Mouse (Mus musculus) hindbrain, embryonic 14.5 days (tissue): Measurements from ENCODE around the gene Nckap1. TPM values are rescaled to one million over a fixed set of nuclear protein-coding genes. Genes with fewer than 3 reads are reported as not detected.
"Not testable (repeated sequence)": the region's sequence is repeated elsewhere in the genome, so short reads cannot be mapped to it uniquely, and the experiment has no call there.

Source experiments
- ATAC-seq: fragments of 200-750 bp; cut with Nextera tagmentation; 2 replicates; pipeline ENCODE4 v1.8.0; 2017; ENCODE audit warnings: moderate number of reproducible peaks, mild to moderate bottlenecking, moderate TSS enrichment, moderate library complexity; ENCODE audit not compliant: low FRiP score
- DNase-seq: peaks from one replicate; pipeline ENCODE4 v3.0.0-alpha.2; 2015; ENCODE audit warnings: low spot score
- H3K27ac ChIP-seq: fragments of 300-500 bp; sonication (generic); 2 replicates; pipeline ENCODE4 v1.5.1; 2014; ENCODE audit warnings: mild to moderate bottlenecking, moderate library complexity
- H3K27me3 ChIP-seq: fragments of 300-500 bp; sonication (generic); 2 replicates; pipeline ENCODE4 v1.6.1; 2014; ENCODE audit warnings: mild to moderate bottlenecking, low read length, mixed read lengths; ENCODE audit not compliant: control insufficient read depth, insufficient read depth
- H3K36me3 ChIP-seq: fragments of 300-500 bp; sonication (generic); replicated peaks from 2 replicates; pipeline ENCODE4 v1.6.1; 2014; ENCODE audit not compliant: control insufficient read depth, insufficient read depth
- H3K4me1 ChIP-seq: fragments of 300-500 bp; sonication (generic); replicated peaks from 2 replicates; pipeline ENCODE4 v1.6.1; 2014; ENCODE audit warnings: antibody characterized with exemption, low read length, mixed read lengths; ENCODE audit not compliant: control insufficient read depth, insufficient read depth
- H3K4me2 ChIP-seq: fragments of 300-500 bp; sonication (generic); replicated peaks from 2 replicates; pipeline ENCODE4 v1.6.1; 2014; ENCODE audit warnings: mild to moderate bottlenecking, moderate library complexity
- H3K4me3 ChIP-seq: fragments of 300-500 bp; sonication (generic); replicated peaks from 2 replicates; pipeline ENCODE4 v1.5.1; 2014; ENCODE audit warnings: mild to moderate bottlenecking, low read length
- H3K9ac ChIP-seq: fragments of 300-500 bp; sonication (generic); 2 replicates; pipeline ENCODE4 v1.6.1; 2014
- H3K9me3 ChIP-seq: fragments of 300-500 bp; sonication (generic); 2 replicates; pipeline ENCODE4 v1.6.1; 2016; ENCODE audit warnings: low read length; ENCODE audit not compliant: control insufficient read depth
- WGBS: fragments of 180-500 bp; shearing (Covaris S2); extraction: QIAGEN DNeasy Blood & Tissue Kit; methylation state at CpG from one replicate; pipeline ENCODE4 v1.1.7; 2014; 5-methylcytosine and 5-hydroxymethylcytosine counted together
- polyA plus RNA-seq: library from polyadenylated mRNA; unstranded; fragments of >200 nt; fragmentation: Nextera tagmentation; extraction: Ambion mirVana; gene quantifications from 2 replicates; pipeline ENCODE4 v1.2.1, GENCODE M21; 2014

Gene Nckap1
- polyA plus RNA-seq, 1 experiment from 2014 or later = 105 TPM

DNA sequence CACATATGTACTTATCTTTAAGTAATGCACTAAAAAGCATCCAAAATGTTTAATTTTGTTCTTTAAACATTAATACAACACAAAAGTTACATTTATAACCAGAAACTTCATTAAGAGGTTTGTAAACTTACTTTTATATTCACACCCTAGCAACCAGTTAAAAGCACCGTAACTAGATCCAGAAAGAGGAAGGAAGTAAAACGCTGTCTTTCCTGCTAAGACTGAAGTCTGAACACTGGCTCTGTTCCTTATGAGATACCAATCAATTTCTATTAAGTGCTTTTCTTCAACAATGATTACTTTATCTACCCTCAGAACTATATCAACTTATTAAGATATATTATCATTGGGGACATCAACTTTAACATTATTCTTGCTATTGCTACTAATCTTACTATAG is 44.6 kb downstream of the Nckap1 start:
- Histone ChIP-seq H3K4me2 (no peak overlapping the region), H3K27ac (no peak overlapping the region), H3K4me3 (no peak overlapping the region), H3K27me3 (no peaks in the 10 kb centered on the region), H3K9ac (no peak overlapping the region), H3K9me3 (no peaks in the 10 kb centered on the region), H3K4me1 (no peaks in the 10 kb centered on the region), H3K36me3 (peaks cover 75% of the 10 kb centered on the region)
- WGBS = 93% methylated on average over 2 of the region's 2 CpGs
- ATAC-seq (no peak), DNase-seq (no peak)

DNA sequence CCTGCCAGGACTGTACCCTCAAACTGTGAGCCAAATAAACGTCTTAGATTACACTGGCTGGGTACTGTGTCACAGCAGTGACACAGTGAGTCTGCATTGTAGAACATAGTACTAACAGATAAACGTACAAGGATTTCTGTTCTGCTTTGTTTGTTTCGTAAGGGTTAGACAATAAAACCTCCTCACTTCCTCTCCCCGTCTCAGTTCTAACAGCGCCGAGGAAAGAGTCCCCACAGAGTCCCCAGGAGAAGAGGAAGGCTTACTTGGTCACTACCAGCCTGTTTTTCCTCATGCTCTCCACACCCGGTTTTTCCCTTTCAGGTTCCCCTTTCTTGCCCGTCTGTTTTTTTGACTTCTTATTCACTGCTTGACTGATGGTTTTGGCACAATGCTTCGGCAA is 56.9 kb downstream of the Nckap1 start:
- Histone ChIP-seq H3K4me2 (no peak overlapping the region), H3K4me3 (no peak overlapping the region), H3K27me3 (no peaks in the 10 kb centered on the region), H3K4me1 (no peaks in the 10 kb centered on the region), H3K36me3 (peaks cover 72% of the 10 kb centered on the region), H3K9ac (no peak overlapping the region), H3K9me3 (no peaks in the 10 kb centered on the region), H3K27ac (no peak overlapping the region)
- ATAC-seq (no peak), DNase-seq (no peak)
- 91% methylated on average over 9 of the region's 9 CpGs for WGBS

- 65% methylated on average over 7 of the region's 7 CpGs for WGBS
- Histone ChIP-seq H3K27ac (no peak overlapping the region), H3K9me3 (no peaks in the 10 kb centered on the region), H3K4me1 (no peaks in the 10 kb centered on the region), H3K4me2 (no peak overlapping the region), H3K4me3 (no peak overlapping the region), H3K27me3 (no peaks in the 10 kb centered on the region), H3K36me3 (peaks cover 77% of the 10 kb centered on the region), H3K9ac (no peak overlapping the region)
- DNase-seq (no peak), ATAC-seq (no peak)
Observed at GRCm38 (mm10) chr2:80506051-80506802, 75.0 kb downstream of the Nckap1 start.

DNA sequence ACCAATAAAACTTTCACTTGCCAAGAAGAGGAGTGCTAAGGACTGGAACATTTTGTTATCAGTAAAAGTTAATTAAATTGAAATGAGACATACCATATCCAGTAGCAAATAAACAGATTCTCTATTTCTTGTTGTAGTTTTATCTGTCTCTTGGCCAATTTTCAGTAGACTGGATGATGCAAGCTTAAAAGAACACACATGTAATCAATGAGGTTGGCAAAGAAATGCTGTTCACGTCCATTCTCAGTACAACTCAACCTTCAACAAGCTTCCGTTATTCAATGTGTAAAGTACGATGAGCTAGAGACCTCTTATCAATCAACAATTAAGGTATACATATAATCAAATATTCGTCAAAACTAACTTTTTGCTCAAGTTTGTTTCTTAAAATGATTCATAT is 79.0 kb downstream of the Nckap1 start:
- no peak overlapping the region for H3K4me3 ChIP-seq
- peaks cover 73% of the 10 kb centered on the region for H3K36me3 ChIP-seq
- no peak overlapping the region for H3K4me2 ChIP-seq
- H3K4me1 ChIP-seq = no peaks in the 10 kb centered on the region
- no peak overlapping the region for H3K27ac ChIP-seq
- no peaks in the 10 kb centered on the region for H3K27me3 ChIP-seq
- DNase-seq = no peak
- ATAC-seq = no peak
- 98% methylated on average over 4 of the region's 4 CpGs for WGBS
- no peak overlapping the region for H3K9ac ChIP-seq
- no peaks in the 10 kb centered on the region for H3K9me3 ChIP-seq

GRCm38 (mm10) chr2:80495304-80495703 is 85.9 kb downstream of the Nckap1 start:
- not testable (repeated sequence) for H3K4me2 ChIP-seq, H3K27ac ChIP-seq, H3K9ac ChIP-seq, DNase-seq, H3K4me1 ChIP-seq, H3K9me3 ChIP-seq, H3K4me3 ChIP-seq, H3K27me3 ChIP-seq, ATAC-seq
- H3K36me3 ChIP-seq = peaks cover 18% of the 10 kb centered on the region
- 58% methylated on average over 7 of the region's 7 CpGs for WGBS

GRCm38 (mm10) chr2:80486851-80487250 is 94.3 kb downstream of the Nckap1 start:
- Histone ChIP-seq H3K27ac (no peak overlapping the region), H3K4me3 (no peak overlapping the region), H3K4me2 (no peak overlapping the region), H3K9me3 (no peaks in the 10 kb centered on the region), H3K9ac (no peak overlapping the region), H3K27me3 (no peaks in the 10 kb centered on the region), H3K4me1 (no peaks in the 10 kb centered on the region), H3K36me3 (no peaks in the 10 kb centered on the region)
- WGBS = 70% methylated on average over 5 of the region's 5 CpGs
- ATAC-seq (no peak), DNase-seq (no peak)

DNA sequence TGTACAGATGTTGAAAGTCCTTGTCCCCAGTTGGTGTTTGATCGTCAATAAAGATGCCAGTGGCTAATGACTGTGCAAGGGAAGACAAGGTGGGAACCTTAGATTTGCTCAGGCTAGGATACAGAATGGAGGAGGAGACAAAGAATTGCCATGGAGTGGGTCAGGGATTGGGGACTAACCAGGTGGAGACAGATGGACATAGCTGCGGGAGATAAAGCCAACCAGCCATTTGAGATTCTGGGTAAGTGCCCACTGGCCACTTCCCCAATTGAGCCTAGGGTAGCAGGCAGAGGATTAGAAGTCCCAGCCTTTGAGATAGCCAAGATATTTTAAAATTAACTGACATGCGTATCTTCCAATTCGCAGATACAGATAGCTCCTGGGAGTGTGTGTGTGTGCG is 96.2 kb downstream of the Nckap1 start:
- H3K4me2 ChIP-seq = no peak overlapping the region
- no peaks in the 10 kb centered on the region for H3K27me3 ChIP-seq
- H3K27ac ChIP-seq = no peak overlapping the region
- no peaks in the 10 kb centered on the region for H3K36me3 ChIP-seq
- H3K4me3 ChIP-seq = no peak overlapping the region
- ATAC-seq (no peak), DNase-seq (no peak)
- H3K9ac ChIP-seq = no peak overlapping the region
- no peaks in the 10 kb centered on the region for H3K4me1 ChIP-seq
- 98% methylated on average over 5 of the region's 5 CpGs for WGBS
- no peaks in the 10 kb centered on the region for H3K9me3 ChIP-seq

- Histone ChIP-seq H3K4me1 (no peaks in the 10 kb centered on the region), H3K9me3 (no peaks in the 10 kb centered on the region), H3K4me3 (no peak overlapping the region), H3K4me2 (no peak overlapping the region), H3K9ac (no peak overlapping the region), H3K27ac (no peak overlapping the region), H3K27me3 (no peaks in the 10 kb centered on the region), H3K36me3 (no peaks in the 10 kb centered on the region)
- 68% methylated on average over 1 of the region's 1 CpGs for WGBS
- ATAC-seq = no peak
- DNase-seq = no peak
Observed at GRCm38 (mm10) chr2:80475831-80476230, 105.3 kb downstream of the Nckap1 start.

GRCm38 (mm10) chr2:80474247-80474796 is 106.9 kb downstream of the Nckap1 start:
- ATAC-seq = no peak
- WGBS = 85% methylated on average over 5 of the region's 5 CpGs
- Histone ChIP-seq H3K4me1 (no peaks in the 10 kb centered on the region), H3K4me3 (no peak overlapping the region), H3K4me2 (no peak overlapping the region), H3K27me3 (no peaks in the 10 kb centered on the region), H3K9ac (no peak overlapping the region), H3K27ac (no peak overlapping the region), H3K36me3 (no peaks in the 10 kb centered on the region), H3K9me3 (no peaks in the 10 kb centered on the region)
- DNase-seq = no peak
